Mouse (Mus musculus) left cerebral cortex, adult 2 months (tissue): Measurements from ENCODE around the gene 1600015I10Rik. TPM values are rescaled to one million over a fixed set of nuclear protein-coding genes. Genes with fewer than 3 reads are reported as not detected.
"Not testable (repeated sequence)": the region's sequence is repeated elsewhere in the genome, so short reads cannot be mapped to it uniquely, and the experiment has no call there.

Experiments
- DNase-seq, 2 experiments: peaks; one replicate each; pipeline ENCODE4 v3.0.0; 2021 to 2022; ENCODE audit warnings: low spot score in 2 of 2, mixed read lengths in 1 of 2; ENCODE audit errors: extremely low spot score in 1 of 2
- H3K27ac ChIP-seq: fragments of 200-600 bp; 2 replicates; pipeline ENCODE4 v1.8.1; 2022
- H3K4me3 ChIP-seq: fragments of 200-600 bp; 2 replicates; pipeline ENCODE4 v1.8.1; 2022
- CTCF ChIP-seq: fragments of 200-600 bp; IDR thresholded peaks from 2 replicates; pipeline ENCODE4 v1.8.1; 2022; ENCODE audit warnings: antibody characterized with exemption, mild to moderate bottlenecking, moderate library complexity
- intact Hi-C: fragments of 180-260 bp; cut with DNase I; formaldehyde crosslinking; loops from one replicate; pipeline ENCODE4 v1.15.1; 2025
- long read RNA-seq, 2 experiments: library from polyadenylated mRNA; stranded (forward); transcript quantifications; one replicate each; pipeline ENCODE4 v2.0.0; 2021; ENCODE audit warnings: borderline mapping rate in 2 of 2
- total RNA-seq, 2 experiments: library from RNA; stranded (reverse); gene quantifications; 2 replicates each; pipeline ENCODE4 v1.2.3; 2021

Gene 1600015I10Rik
- not detected for total RNA-seq
- long read RNA-seq, experiment 1, result 0 reads
- long read RNA-seq, experiment 2, result 0 reads

GRCm38 (mm10) chr6:48929595-48929994, at the start of gene 1600015I10Rik:
Gene 1600015I10Rik (plus strand): TSS chr6:48929895.
- DNase-seq, result no peak
- no peak within 1 kb of the TSS for H3K27ac ChIP-seq
- intact Hi-C loops, result no loop called here
- H3K4me3 ChIP-seq, result no peak within 1 kb of the TSS
- TF ChIP-seq CTCF, result no peak

- no peak for DNase-seq
Observed at GRCm38 (mm10) chr6:48894203-48894602, 35.5 kb upstream of the 1600015I10Rik start.

GRCm38 (mm10) chr6:48894938-48895818, 34.5 kb upstream of the 1600015I10Rik start:
- Histone ChIP-seq H3K4me3 (no peak overlapping the region), H3K27ac (no peak overlapping the region)
- TF ChIP-seq CTCF, result no peak
- intact Hi-C loops, result no loop called here
- DNase-seq, result no peak

More at GRCm38 (mm10) chr6:48894203-48894602, 35.5 kb upstream of the 1600015I10Rik start:
- no peak overlapping the region for H3K27ac ChIP-seq
- no peak overlapping the region for H3K4me3 ChIP-seq
- no peak for TF ChIP-seq CTCF
- intact Hi-C loops, result no loop called here

- no peak for DNase-seq
- intact Hi-C loops, result no loop called here
- Histone ChIP-seq H3K27ac (no peak overlapping the region), H3K4me3 (no peak overlapping the region)
- no peak for TF ChIP-seq CTCF
Observed at GRCm38 (mm10) chr6:48895941-48896340, 33.8 kb upstream of the 1600015I10Rik start.

- no peak for TF ChIP-seq CTCF
Observed at GRCm38 (mm10) chr6:48896956-48897355, 32.7 kb upstream of the 1600015I10Rik start.

GRCm38 (mm10) chr6:48901316-48901715, 28.4 kb upstream of the 1600015I10Rik start:
- intact Hi-C loops, DNase-seq, H3K27ac ChIP-seq, H3K4me3 ChIP-seq: not testable (repeated sequence)

More at GRCm38 (mm10) chr6:48896956-48897355, 32.7 kb upstream of the 1600015I10Rik start:
- DNase-seq, result no peak
- intact Hi-C loops, result no loop called here
- Histone ChIP-seq H3K27ac (no peak overlapping the region), H3K4me3 (no peak overlapping the region)

- TF ChIP-seq CTCF, result no peak
- Histone ChIP-seq H3K27ac (no peak overlapping the region), H3K4me3 (no peak overlapping the region)
- DNase-seq, result no peak
- intact Hi-C loops, result no loop called here
Observed at GRCm38 (mm10) chr6:48902511-48903406, 26.9 kb upstream of the 1600015I10Rik start.

- no peak for DNase-seq
- no peak overlapping the region for H3K27ac ChIP-seq
- H3K4me3 ChIP-seq, result no peak overlapping the region
- intact Hi-C loops, result no loop called here
- TF ChIP-seq CTCF, result no peak
Observed at GRCm38 (mm10) chr6:48903437-48903836, 26.3 kb upstream of the 1600015I10Rik start.

GRCm38 (mm10) chr6:48905606-48906005, 24.1 kb upstream of the 1600015I10Rik start:
- intact Hi-C loops, result no loop called here
- TF ChIP-seq CTCF, result no peak
- Histone ChIP-seq H3K4me3 (no peak overlapping the region), H3K27ac (no peak overlapping the region)
- DNase-seq, result no peak

- Histone ChIP-seq H3K27ac (no peak overlapping the region), H3K4me3 (no peak overlapping the region)
- intact Hi-C loops, result no loop called here
- no peak for TF ChIP-seq CTCF
- DNase-seq, result no peak
Observed at GRCm38 (mm10) chr6:48906371-48906770, 23.3 kb upstream of the 1600015I10Rik start.

- TF ChIP-seq CTCF, result no peak
- DNase-seq, result no peak
- intact Hi-C loops, result no loop called here
- Histone ChIP-seq H3K27ac (no peak overlapping the region), H3K4me3 (no peak overlapping the region)
Observed at GRCm38 (mm10) chr6:48909229-48909628, 20.5 kb upstream of the 1600015I10Rik start.

GRCm38 (mm10) chr6:48912033-48912432, 17.7 kb upstream of the 1600015I10Rik start:
- DNase-seq, result no peak
- TF ChIP-seq CTCF, result peak; percentile 54
- Histone ChIP-seq H3K4me3 (no peak overlapping the region), H3K27ac (no peak overlapping the region)
- intact Hi-C loops, result loop anchor here (5.0 kb wide), 1 partner anchor 95 kb away; no protein-coding TSS in a partner anchor
